Mouse (Mus musculus): Measurements from ENCODE around the gene Etfbkmt.
"Not testable (repeated sequence)": the region's sequence is repeated elsewhere in the genome, so short reads cannot be mapped to it uniquely, and the experiment has no call there.

Gene Etfbkmt

GRCm38 (mm10) chr6:149139471-149139870 lies at the start of gene Etfbkmt:
TSS of gene Etfbkmt (plus strand) at chr6:149139849.
- no peak for DNase-seq (ENCODE audit: extremely low spot score)

DNA sequence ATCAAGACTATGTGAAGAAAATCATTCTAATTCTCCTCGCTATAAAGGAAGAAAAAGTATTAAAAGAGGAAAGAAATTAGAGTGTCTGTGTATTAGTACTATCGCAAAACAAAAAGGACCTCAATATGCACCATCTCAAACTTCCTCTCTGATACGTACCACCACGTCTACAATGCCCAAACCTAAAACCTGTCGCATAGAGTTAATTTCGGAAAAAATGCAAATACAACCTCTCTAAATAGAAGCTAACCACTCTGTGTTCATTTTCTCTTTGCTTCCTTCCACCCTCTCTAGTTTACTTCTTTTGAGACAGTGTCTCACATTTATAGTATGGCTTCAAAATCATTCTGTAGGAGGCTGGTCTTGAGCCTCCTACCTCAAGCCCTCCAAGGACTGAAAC lies 47.2 kb upstream of the Etfbkmt start:
- DNase-seq (ENCODE audit: extremely low spot score): no peak

DNA sequence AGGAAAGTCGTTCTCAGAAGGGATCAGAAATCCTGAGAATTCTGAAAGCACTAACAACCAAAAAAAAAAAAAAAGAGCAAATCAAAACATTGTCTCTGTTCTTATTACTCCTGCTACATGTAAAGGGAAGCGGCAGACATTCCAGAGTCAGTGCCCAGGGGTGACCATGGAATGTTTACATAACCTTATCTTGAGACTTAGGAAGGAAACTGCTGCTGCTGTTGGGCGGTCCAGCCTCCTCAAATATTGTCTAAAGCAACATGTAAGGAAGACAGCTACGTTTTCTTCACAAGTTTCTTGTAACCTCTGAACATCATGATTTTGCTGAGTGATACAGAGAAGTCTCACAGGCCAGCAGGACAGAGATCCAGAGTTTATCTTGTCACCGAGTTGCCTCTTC lies 46.2 kb upstream of the Etfbkmt start:
- DNase-seq (ENCODE audit: extremely low spot score): peak; percentile 20

DNA sequence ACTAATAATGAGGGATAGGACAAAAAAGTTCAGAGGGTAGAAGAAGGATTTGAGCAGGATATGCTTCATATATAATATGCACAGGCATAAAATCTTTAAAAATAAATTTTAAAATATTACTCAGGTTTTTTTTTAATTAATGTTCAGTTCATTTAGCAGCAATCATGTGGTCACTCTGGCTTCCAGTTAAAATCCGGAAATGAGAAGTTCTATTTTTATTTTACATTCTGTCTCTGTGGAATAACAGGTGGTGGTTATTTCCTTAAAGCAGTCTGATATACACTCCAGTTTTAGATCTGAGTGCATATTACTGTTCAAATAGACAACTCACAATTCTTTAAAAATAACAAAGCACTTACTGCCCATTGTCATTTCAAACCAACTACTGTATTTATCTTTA lies 45.1 kb upstream of the Etfbkmt start:
- no peak for DNase-seq (ENCODE audit: extremely low spot score)

DNA sequence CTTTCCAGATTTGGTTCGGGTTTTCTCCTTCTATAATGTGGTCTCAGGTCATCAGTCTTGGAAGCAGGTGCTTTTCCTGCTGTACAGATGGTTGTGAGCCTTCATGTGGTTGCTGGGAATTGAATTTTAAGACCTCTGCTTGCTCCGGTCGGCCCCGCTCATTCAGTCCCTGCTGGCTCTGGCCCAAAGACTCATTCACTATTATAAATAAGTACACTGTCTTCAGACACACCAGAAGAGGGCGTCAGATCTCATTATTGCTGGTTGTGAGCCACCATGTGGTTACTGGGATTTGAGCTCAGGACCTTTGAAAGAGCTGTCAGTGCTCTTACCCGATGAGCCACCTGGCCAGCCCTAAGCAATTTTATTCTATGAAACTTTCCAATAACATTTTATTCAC lies 44.3 kb upstream of the Etfbkmt start:
- no peak for DNase-seq (ENCODE audit: extremely low spot score)

GRCm38 (mm10) chr6:149096233-149096632 lies 43.4 kb upstream of the Etfbkmt start:
- no peak for DNase-seq (ENCODE audit: extremely low spot score)

DNA sequence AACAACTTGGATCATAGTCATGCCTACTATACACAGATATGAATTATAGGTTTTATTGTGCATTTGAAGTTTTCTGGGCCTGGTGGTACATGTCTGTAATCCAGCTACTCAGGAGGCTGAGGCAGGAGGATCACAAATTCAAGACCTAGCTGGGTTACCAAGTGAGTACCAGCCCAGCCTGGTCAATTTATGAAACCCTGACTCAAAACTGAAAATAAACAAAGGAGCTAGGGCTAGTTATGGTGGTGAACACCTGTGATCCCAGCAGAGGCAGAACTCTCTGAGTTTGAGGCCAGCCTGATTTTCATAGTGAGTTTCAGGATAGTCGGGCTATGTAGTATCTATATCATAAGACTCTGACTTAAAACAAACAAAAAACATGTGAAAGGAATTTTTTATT lies 42.4 kb upstream of the Etfbkmt start:
- no peak for DNase-seq (ENCODE audit: extremely low spot score)

GRCm38 (mm10) chr6:149098993-149099392 lies 40.7 kb upstream of the Etfbkmt start:
- no peak for DNase-seq (ENCODE audit: extremely low spot score)

GRCm38 (mm10) chr6:149100174-149101075 lies 39.2 kb upstream of the Etfbkmt start:
- DNase-seq (ENCODE audit: extremely low spot score): peak; percentile 77

- DNase-seq (ENCODE audit: extremely low spot score): peak; percentile 81
Measured at GRCm38 (mm10) chr6:149101076-149101942, 38.3 kb upstream of the Etfbkmt start, which contains the start of gene Dennd5b. TSS of gene Dennd5b (minus strand) at chr6:149101680.

GRCm38 (mm10) chr6:149101943-149102243 lies 37.8 kb upstream of the Etfbkmt start:
- no peak for DNase-seq (ENCODE audit: extremely low spot score)

- no peak for DNase-seq (ENCODE audit: extremely low spot score)
Measured at GRCm38 (mm10) chr6:149103451-149103850, 36.2 kb upstream of the Etfbkmt start.

DNA sequence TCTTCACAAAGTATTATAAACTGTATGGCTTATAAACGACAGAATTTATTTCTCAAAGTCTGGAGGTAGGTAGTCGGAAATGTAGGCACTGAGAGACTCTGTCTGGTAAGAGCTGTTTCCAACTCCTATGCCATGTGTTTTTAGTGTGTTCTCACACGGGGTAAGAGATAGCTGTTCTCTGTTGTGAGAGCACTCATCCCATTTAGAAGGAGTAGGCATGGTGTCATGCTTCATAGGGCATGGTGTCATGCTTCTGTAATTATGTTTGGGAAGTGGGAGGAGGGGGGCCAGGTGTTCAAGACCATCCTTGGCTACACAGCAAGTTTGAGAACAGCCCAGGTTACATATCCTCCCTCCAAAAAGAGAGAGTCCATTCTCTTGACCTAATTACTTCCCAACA lies 32.0 kb upstream of the Etfbkmt start:
- no peak for DNase-seq (ENCODE audit: extremely low spot score)

GRCm38 (mm10) chr6:149108909-149109308 lies 30.7 kb upstream of the Etfbkmt start:
- no peak for DNase-seq (ENCODE audit: extremely low spot score)

DNA sequence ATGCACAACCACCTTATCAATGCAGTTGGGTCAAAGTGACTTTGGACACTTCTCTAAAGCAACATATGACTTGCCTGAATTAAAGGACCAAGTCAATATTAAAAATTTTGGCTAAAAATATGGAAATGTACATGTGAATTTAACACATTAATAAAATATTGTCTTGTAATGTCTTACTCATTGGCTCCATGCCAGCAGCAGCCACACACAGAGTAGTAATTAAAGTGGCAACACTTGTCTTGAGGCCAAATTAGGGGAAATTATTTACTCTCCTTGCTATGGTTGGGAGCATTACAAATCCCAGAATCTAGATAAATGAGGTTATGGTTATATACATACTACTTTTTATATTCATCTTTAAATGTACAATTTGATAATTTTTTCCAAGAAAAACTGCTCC lies 22.7 kb upstream of the Etfbkmt start:
- no peak for DNase-seq (ENCODE audit: extremely low spot score)

DNA sequence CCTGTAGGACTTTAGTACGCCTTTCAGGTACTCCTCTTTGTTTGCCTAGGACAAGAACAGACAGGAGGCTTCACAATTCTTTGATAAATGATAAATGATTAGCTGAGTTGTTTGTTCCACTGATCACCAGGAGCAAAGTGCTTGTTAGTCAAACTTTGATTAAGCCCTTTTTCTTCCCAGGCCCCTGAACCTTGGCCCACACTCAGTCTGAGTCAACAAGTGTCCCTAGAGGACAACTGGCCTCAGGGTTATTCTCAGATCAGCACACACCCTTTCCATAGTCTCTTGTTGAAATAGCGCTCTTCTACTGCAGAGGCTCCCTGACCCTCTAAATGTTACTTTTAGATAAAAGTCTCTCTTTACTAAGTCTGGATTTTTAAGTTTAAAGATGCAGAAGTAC lies 20.7 kb upstream of the Etfbkmt start:
- DNase-seq (ENCODE audit: extremely low spot score): no peak

GRCm38 (mm10) chr6:149119853-149120252 lies 19.8 kb upstream of the Etfbkmt start:
- DNase-seq (ENCODE audit: extremely low spot score): peak; percentile 74

DNA sequence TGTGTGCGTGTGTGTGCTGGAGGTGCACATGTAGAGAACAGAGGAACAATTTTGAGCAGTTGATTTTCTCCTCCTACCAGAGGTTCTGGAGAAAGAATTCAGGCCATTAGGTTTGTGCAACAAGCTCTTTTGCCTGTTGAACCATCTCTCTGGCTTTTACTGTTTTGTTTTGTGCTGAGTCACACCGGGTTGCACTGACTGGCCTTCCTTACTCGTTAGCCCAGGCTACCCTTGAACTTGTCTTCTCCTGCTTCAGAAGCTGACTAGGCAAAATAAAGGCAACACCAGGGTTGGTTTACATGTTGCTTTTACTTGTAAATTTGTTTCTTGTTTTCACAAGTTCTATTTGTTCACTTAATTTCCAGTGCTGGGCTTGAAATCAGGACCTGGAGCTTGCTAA lies 16.6 kb upstream of the Etfbkmt start:
- no peak for DNase-seq (ENCODE audit: extremely low spot score)

- no peak for DNase-seq (ENCODE audit: extremely low spot score)
Measured at GRCm38 (mm10) chr6:149126675-149127074, 13.0 kb upstream of the Etfbkmt start.

DNA sequence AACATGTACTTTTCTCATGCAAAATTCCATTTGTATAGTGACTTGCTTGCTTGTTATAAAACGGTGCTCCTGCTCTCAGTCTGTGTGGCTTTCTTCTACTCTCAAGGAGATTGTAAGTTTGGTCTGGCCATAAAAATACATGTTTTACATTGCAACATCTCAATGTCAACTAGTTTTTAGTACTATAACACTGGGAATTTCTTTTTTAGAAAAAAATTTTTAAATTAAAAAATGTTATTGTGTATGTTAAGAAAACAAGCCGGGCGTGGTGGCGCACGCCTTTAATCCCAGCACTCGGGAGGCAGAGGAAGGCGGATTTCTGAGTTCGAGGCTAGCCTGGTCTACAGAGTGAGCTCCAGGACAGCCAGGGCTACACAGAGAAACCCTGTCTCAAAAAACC lies 9.8 kb upstream of the Etfbkmt start, which contains the start of gene Gm10203:
TSS of gene Gm10203 (plus strand) at position 301 of the 400 bp plus-strand sequence.
- DNase-seq (ENCODE audit: extremely low spot score): not testable (repeated sequence)

GRCm38 (mm10) chr6:149131111-149131510 lies 8.5 kb upstream of the Etfbkmt start:
- DNase-seq (ENCODE audit: extremely low spot score): no peak

DNA sequence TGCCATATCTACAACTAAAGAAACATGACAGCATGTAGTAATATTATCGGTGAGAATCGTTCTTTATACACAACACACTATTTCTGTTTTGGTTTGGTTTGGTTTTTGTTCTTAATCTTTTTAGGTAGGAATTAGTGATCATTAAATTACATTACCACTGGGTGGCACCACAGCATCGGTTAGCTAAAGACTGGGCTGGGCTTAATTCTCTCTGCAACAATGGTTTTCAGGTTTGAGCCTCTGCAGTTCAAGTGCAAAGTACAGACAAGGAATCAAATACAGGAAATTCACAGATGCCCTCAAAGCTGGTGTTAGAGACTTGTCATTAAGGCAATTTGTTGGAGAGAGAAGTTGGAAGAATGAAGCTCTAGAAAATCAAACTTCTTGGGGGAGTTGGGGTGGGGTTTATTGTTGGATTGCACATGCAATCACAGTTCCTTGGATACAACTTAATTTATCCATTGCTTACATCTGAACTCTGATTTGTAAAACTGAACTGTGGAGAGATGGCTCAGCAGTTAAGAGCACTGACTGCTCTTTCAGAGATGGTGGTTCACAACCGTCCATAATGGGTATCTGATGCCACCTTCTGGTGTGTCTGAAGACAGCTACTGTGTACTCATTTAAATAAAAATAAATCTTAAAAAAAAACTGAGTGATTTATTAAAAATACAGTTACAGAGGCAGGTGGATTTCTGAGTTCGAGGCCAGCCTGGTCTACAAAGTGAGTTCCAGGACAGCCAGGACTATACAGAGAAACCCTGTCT lies 7.2 kb upstream of the Etfbkmt start:
- DNase-seq (ENCODE audit: extremely low spot score): peak; percentile 72

All from embryo, embryonic 9.5 days (tissue).